Mouse (Mus musculus): ENCODE measurements at regions not wholly inside any gene's neighbourhood (a gene's known extent, or its start where the extent isn't known, plus 50 kb on each side); places are given as distances from the start of the nearest gene placed in this dataset.

DNA sequence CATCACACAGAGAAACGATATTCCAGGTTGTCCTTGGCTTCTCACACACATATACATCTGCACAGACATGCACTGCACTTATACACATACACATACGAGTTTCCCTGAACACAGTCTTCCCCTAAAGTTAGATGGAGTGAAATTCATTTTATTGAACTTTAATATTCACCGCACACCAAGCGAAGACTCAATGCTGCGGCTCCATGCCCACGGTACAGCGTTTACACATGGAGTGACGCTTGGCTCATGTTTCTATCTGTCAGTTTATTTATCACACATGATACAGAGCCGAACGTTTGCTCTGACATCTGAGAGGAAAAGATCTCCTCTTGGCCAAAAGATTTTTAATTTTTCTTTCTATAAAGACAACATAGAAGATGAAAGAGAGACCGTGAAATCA, 300.6 kb downstream of the Cbln4 start:
- DNase-seq = no peak
- Histone ChIP-seq H3K4me1 (ENCODE audit: control insufficient read depth, insufficient read depth, low read length) (peaks cover 8% of the 10 kb centered on the region; the same call in 1 of the 2 replicates), H3K4me3 (replicated peaks; ENCODE audit: extremely low read depth, low read depth, low read length) (no peak overlapping the region)
- 30% methylated on average over 11 of the region's 11 CpGs for WGBS
- TF ChIP-seq CTCF (IDR thresholded peaks at IDR 0.05; ENCODE audit: insufficient read depth, low read length) (no peak), POLR2A (IDR thresholded peaks at IDR 0.05; ENCODE audit: borderline replicate concordance, extremely low read depth, low read depth, low read length) (no peak)

DNA sequence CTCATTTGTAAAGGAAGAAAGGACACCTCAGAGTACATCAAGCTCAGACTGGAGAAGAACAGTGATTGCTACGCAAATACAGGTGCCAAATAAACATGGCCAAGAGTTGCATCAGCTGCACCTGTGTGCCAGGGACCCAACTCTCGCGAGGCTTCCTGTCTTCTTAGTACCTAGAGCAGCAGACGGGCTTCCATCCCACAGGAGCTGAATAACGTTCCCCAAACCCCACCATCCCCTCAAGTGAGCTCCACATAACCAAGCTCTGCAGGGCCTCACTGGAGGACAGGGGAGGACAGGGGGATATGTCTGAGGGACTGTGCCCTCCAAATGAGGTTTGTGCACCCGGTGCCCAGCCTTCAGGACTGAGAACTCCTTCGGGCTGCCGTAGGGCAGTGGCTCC, 305.5 kb downstream of the Cbln4 start:
- Histone ChIP-seq H3K4me1 (ENCODE audit: control insufficient read depth, insufficient read depth, low read length) (peaks cover 3% of the 10 kb centered on the region; the same call in 1 of the 2 replicates), H3K4me3 (replicated peaks; ENCODE audit: extremely low read depth, low read depth, low read length) (no peak overlapping the region)
- no peak for DNase-seq
- no peak for TF ChIP-seq CTCF (IDR thresholded peaks at IDR 0.05; ENCODE audit: insufficient read depth, low read length)
- no peak for TF ChIP-seq POLR2A (IDR thresholded peaks at IDR 0.05; ENCODE audit: borderline replicate concordance, extremely low read depth, low read depth, low read length)
- WGBS = 93% methylated on average over 8 of the region's 8 CpGs

DNA sequence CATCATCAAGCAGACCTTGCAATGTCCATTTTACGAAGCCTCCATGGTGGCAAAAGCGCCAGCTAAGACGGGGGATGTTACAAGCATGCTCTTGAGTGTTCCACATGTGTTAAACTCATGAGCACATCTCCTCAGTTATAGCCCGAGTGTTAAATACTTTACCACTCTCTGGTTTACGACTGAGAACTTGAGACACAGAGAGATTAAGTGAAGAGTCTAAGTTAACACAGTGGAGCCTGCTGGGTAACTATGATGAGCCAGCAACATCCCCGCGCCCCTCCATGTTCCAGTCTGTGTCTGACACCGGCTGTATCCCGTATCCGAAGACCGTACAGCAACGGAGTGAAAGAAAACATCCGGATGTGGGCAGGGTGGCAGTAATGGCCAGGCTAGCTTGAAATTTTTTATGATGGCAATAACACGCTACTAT, 308.2 kb downstream of the Cbln4 start:
- TF ChIP-seq POLR2A (IDR thresholded peaks at IDR 0.05; ENCODE audit: borderline replicate concordance, extremely low read depth, low read depth, low read length) (no peak), CTCF (IDR thresholded peaks at IDR 0.05; ENCODE audit: insufficient read depth, low read length) (no peak)
- DNase-seq = no peak
- Histone ChIP-seq H3K4me1 (ENCODE audit: control insufficient read depth, insufficient read depth, low read length) (peaks cover under 1% of the 10 kb centered on the region; the same call in 1 of the 2 replicates), H3K4me3 (replicated peaks; ENCODE audit: extremely low read depth, low read depth, low read length) (no peak overlapping the region)
- 60% methylated on average over 14 of the region's 14 CpGs for WGBS

DNA sequence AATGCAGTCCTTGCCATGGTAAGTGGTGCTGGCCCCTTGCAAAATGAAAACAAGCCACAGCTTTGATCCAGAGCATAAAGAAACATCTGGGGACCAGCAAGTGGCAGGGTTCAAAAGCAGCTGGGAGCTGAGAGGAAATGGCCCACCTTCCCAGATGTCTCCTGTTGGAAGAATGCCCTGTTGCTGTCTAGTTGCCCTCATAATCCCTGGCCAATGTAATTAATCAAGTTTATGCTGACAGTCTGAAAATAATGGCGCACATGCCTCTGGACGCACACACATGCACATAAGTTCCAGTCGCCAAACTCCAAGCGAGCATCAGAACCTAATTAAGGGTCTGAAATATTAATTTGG, 308.7 kb downstream of the Cbln4 start:
- Histone ChIP-seq H3K4me1 (ENCODE audit: control insufficient read depth, insufficient read depth, low read length) (peaks cover 3% of the 10 kb centered on the region), H3K4me3 (replicated peaks; ENCODE audit: extremely low read depth, low read depth, low read length) (no peak overlapping the region)
- DNase-seq = no peak
- 48% methylated on average over 4 of the region's 4 CpGs for WGBS
- no peak for TF ChIP-seq POLR2A (IDR thresholded peaks at IDR 0.05; ENCODE audit: borderline replicate concordance, extremely low read depth, low read depth, low read length)
- no peak for TF ChIP-seq CTCF (IDR thresholded peaks at IDR 0.05; ENCODE audit: insufficient read depth, low read length)

DNA sequence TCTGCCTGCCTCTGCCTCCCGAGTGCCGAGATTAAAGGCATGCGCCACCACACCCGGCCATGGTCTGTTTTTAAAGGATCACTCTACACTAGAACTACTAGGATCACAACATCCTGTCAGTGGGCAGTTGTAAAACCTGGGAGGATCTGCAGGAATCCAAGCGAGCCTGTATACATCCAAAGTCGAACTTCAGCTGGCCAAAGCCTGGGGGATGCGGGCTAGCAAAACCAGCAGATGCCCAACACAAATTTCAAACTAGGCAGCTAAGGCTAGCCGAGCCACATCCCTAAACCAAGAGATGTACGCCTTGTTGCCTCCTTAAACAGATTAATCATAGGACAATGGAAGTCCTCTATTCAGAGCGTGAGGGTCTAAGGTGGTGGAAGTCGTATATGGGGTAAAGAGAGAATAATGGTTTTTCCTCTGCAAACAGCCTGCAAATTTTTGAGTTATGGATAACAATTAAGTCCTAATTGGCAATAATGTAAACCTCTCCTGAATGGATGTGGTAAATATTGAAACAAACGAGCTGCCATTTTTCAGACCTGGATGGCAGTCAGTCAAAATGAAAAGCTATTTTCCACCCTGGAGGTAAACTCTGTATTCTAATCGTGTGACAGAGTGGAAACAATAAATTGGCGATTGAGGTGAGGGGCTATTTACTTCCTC, 309.2 kb downstream of the Cbln4 start:
- 68% methylated on average over 14 of the region's 14 CpGs for WGBS
- TF ChIP-seq POLR2A (IDR thresholded peaks at IDR 0.05; ENCODE audit: borderline replicate concordance, extremely low read depth, low read depth, low read length) (no peak), CTCF (IDR thresholded peaks at IDR 0.05; ENCODE audit: insufficient read depth, low read length) (no peak)
- Histone ChIP-seq H3K4me1 (ENCODE audit: control insufficient read depth, insufficient read depth, low read length) (peaks cover 4% of the 10 kb centered on the region), H3K4me3 (replicated peaks; ENCODE audit: extremely low read depth, low read depth, low read length) (no peak overlapping the region)
- DNase-seq = no peak

DNA sequence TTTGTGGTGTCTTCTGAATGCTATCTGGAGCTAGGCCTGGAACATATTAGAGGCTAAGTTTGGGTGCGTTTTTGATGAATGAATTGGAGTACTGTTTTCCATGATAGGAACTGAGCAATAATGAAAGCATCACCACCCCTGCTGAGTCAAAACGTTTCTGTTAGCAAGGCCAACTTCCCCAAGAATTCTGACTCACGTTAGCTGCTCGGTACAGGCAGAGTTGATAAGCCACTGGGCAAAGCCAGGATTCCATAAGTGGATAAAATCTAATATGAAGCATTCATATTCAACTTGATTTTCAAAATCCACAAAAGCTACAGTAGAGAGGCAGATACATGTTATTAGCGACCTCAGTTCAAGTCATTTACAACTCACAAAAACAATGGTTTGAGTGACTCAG, 324.0 kb downstream of the Cbln4 start:
- Histone ChIP-seq H3K4me3 (replicated peaks; ENCODE audit: extremely low read depth, low read depth, low read length) (no peak overlapping the region), H3K4me1 (ENCODE audit: control insufficient read depth, insufficient read depth, low read length) (no peaks in the 10 kb centered on the region)
- TF ChIP-seq CTCF (IDR thresholded peaks at IDR 0.05; ENCODE audit: insufficient read depth, low read length) (no peak), POLR2A (IDR thresholded peaks at IDR 0.05; ENCODE audit: borderline replicate concordance, extremely low read depth, low read depth, low read length) (no peak)
- DNase-seq = no peak
- WGBS = 69% methylated on average over 5 of the region's 5 CpGs

DNA sequence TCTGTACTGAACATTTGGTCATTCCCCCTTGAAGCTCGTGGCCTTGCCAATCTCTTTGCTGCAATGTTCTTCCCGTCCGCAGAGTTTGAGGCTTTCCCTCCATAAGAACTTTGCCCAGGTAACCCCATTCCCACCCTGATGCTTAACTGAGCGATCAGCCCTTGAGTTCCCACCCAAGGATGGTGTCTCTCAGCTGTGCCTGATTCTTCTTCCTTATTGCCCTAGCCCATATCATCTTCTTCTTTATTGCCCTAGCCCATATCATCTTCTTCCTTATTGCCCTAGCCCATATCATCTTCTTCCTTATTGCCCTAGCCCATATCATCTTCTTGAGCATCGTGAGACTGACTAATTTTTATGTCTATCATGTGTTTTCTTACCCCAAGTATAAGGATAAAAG, 324.4 kb downstream of the Cbln4 start:
- Histone ChIP-seq H3K4me1 (ENCODE audit: control insufficient read depth, insufficient read depth, low read length) (no peaks in the 10 kb centered on the region), H3K4me3 (replicated peaks; ENCODE audit: extremely low read depth, low read depth, low read length) (no peak overlapping the region)
- no peak for DNase-seq
- 87% methylated on average over 5 of the region's 5 CpGs for WGBS
- TF ChIP-seq CTCF (IDR thresholded peaks at IDR 0.05; ENCODE audit: insufficient read depth, low read length) (no peak), POLR2A (IDR thresholded peaks at IDR 0.05; ENCODE audit: borderline replicate concordance, extremely low read depth, low read depth, low read length) (no peak)

DNA sequence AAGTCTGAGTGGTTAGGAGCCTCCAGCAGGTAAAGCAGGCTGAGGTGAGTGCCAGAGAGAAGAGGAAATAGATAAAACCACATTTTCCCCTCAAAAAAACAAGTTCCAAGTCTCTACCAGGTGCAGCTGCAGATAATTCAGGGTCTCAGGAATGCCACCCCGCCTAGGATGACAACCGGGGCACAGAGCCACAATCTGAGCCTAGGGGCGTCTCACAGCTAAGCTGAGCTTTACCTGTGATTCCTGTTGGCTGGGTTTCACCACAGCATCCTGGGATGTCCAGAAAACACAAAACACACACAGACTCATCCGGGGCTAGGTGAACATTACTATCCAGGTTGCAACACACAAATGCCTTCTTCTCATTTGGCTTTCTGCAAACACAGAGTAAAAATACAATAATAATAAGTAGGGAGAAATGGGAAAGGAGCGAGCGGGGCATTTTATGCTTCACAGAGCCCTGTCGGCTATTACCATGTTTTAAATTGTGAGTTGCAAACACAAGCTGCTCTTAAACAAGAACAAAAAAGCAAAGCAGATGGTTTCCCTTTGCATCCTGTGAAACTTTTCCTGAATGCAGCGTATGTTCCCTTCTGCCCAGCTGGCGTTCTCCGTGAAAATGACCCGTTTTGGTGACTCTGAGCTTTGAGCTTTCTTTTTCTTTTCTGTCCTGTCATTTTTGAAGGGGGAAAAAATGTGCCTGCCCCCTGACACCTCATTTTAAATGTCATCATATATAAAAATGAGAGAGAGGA, 330.3 kb downstream of the Cbln4 start:
- no peak overlapping the region for H3K4me3 ChIP-seq (replicated peaks; ENCODE audit: extremely low read depth, low read depth, low read length)
- H3K4me1 ChIP-seq (ENCODE audit: control insufficient read depth, insufficient read depth, low read length) = no peaks in the 10 kb centered on the region
- TF ChIP-seq POLR2A (IDR thresholded peaks at IDR 0.05; ENCODE audit: borderline replicate concordance, extremely low read depth, low read depth, low read length) (no peak), CTCF (IDR thresholded peaks at IDR 0.05; ENCODE audit: insufficient read depth, low read length) (no peak)
- no peak for DNase-seq
- WGBS = 75% methylated on average over 11 of the region's 11 CpGs

DNA sequence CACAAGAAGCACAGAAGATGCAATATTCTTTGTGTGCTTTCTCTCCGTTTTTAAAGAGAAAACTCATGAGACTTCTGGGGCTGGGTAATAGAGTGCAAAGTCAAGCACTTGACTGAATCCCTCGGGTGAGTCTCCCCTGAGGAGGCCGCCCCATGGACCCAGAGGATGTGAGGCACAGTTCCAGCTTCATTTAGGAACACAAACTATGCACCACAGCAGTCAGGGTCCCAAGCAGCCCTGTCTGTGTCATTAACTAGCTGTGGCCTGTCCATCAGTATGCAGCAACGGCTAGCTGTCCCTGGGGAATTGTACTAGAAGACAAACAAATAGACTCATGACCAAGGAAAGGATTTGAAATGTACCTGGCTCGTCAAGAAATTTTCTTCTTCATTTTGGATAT, 349.7 kb downstream of the Cbln4 start:
- DNase-seq = no peak
- TF ChIP-seq CTCF (IDR thresholded peaks at IDR 0.05; ENCODE audit: insufficient read depth, low read length) = no peak
- no peak for TF ChIP-seq POLR2A (IDR thresholded peaks at IDR 0.05; ENCODE audit: borderline replicate concordance, extremely low read depth, low read depth, low read length)
- 79% methylated on average over 5 of the region's 5 CpGs for WGBS
- Histone ChIP-seq H3K4me1 (ENCODE audit: control insufficient read depth, insufficient read depth, low read length) (no peaks in the 10 kb centered on the region), H3K4me3 (replicated peaks; ENCODE audit: extremely low read depth, low read depth, low read length) (no peak overlapping the region)

DNA sequence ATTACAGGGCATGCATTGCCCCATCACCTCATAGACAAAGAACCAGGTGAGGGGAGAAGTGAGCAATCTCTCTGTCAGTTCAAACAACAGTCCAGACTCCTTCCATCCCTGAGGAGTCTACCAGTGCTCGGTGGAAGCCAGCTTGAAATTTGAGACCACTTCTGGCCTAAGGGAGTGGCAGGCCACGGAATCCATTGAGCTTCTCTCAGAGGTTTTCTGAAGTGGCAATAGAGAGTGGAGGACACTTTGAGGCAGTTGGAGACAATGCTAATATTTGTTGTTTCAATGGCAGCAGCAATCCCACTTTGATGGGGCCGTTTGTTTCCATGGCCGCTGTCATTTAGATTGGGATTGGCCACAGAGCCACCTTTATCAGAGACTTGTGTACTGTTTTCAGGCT, 352.5 kb downstream of the Cbln4 start:
- WGBS = 59% methylated on average over 4 of the region's 4 CpGs
- H3K4me1 ChIP-seq (ENCODE audit: control insufficient read depth, insufficient read depth, low read length) = no peaks in the 10 kb centered on the region
- DNase-seq = peak; percentile 4

More for the DNA sequence above, 352.5 kb downstream of the Cbln4 start:
- TF ChIP-seq CTCF (IDR thresholded peaks at IDR 0.05; ENCODE audit: insufficient read depth, low read length) = no peak
- no peak overlapping the region for H3K4me3 ChIP-seq (replicated peaks; ENCODE audit: extremely low read depth, low read depth, low read length)

Measured in lung, adult 2 months (tissue).